Mouse (Mus musculus) yolk sac, embryonic 10.5 days (tissue): ENCODE measurements around the gene Dnajc12.
"Not testable (repeated sequence)": the region's sequence is repeated elsewhere in the genome, so short reads cannot be mapped to it uniquely, and the experiment has no call there.

ENCODE experiments used
- DNase-seq: peaks from one replicate; pipeline ENCODE4 v3.0.0-alpha.2; 2017; ENCODE audit warnings: low spot score

Gene Dnajc12

GRCm38 (mm10) chr10:63382372-63383279 is at the start of gene Dnajc12:
Gene Dnajc12, plus strand, starts transcription at chr10:63382443.
- peak; percentile 91 for DNase-seq

GRCm38 (mm10) chr10:63336901-63337300 is 45.3 kb upstream of the Dnajc12 start:
- peak; percentile 43 for DNase-seq

DNA sequence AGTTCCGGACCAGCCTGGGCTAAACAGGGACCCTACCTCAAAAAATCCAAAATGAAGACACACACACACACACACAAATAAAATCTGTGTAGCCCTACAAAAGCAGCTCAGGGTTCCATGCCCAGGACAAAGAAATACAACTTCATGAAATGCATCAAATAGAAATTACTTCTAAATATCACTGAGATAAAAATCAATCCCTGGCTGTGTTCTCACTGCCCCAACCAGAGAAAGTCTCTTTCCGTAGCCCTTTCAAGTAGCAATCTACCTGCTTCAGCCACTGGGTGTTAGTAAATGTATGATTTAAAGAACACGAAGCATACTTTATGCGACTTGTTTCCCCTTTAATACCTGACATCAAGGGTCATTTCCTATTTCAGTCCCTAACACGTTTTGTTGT is 44.9 kb upstream of the Dnajc12 start:
- DNase-seq: no peak

DNA sequence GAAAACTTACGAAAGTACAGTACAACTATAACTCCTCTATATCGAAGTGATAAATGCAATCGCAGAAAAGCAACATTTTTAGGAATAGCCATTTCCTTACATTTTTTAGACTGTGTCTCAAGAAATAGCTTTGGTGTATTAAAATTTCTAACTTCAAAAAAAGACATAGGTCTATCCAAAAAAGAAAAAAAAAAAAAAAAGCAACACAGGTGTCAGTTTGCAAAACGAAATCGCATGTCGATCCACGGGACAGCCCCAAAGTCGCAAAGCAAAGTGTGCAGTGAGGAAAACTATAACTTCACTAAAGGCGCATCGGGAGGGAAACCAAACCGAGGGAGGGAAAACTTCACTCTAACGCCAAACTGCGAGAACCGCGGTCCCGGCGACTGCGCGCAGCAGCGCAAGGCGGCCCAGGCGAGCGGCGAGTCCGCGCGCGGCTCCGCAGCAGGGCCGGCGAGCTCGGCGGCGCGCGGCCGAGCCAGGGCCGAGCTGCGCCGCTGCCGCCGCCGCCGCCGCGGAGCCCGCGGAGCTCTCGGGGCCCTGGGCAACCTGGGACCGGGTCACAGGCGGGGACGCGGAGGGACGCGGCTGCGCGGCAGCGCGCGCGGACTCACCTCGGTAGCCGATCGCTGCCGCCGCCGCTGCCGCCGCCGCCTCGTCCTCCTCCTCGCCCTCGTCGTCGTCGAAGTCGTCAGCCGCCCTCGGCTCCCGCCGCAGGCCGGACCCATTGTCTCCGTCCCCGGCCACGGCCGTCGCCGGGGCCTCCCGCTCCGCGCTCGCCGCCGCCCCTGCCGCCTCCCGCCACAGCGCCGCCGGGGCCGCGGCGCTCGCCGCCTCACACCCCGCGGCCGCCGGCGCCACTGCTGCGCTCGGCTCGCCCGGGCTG is 44.0 kb upstream of the Dnajc12 start:
- no peak for DNase-seq

- DNase-seq: peak; percentile 93
Observed at GRCm38 (mm10) chr10:63338914-63339643, 43.2 kb upstream of the Dnajc12 start.

DNA sequence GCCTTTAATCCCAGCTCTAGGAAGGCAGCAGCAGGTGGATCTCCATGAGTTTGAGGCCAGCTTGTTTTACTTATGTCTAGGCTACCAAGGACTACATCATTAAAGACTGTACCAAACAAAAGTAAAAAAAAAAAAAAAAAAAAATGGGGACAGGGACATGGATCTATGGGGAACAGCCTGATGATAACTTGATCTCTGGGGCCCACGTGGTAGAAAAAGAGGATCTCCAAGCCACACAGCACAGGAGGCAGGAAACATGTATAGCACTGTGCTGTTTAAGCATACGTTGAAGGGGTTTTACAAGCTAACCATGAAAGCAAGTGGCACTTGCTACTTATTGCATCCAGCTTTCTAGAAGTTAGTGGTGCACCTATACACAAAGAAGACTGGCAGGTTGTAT is 40.9 kb upstream of the Dnajc12 start:
- DNase-seq: no peak

DNA sequence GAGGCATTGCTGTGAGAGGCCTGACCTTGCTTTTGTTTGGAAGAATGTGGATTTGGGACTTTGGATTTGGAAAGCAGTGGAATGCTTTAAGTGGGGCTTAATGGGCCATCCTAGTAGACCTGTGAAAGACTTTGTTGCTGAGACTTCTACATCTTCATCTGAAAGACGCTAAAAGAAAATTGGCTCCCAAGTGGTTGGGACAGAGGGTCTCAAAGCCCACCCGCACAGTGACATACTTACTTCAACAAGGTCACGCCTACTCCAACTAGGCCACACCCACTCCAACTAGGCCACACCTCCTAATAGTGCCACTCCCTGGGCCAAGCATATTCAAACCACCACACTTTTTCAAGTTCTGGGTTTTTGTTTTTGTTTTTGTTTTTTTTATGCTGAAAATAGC is 37.5 kb upstream of the Dnajc12 start:
- DNase-seq: no peak

GRCm38 (mm10) chr10:63348291-63348690 is 34.0 kb upstream of the Dnajc12 start:
- DNase-seq: no peak

DNA sequence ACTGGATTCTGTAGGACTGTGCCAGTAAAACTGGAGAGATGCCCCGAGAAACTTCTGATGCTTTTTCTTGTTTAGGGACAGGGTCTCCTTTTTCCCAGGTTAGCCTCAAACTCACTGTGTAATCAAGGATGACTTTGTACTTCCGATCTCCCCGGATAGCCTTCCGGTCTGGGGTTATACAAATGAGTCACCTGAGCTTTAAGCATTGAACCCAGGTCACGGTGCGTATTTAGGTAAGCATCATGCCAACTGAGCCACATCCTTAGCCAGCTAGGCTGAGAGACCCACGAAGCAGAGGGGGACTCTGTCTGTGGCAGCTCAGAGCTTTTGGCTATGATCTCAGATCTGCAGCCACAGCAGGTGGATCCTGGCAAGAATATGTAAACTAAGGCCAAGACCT is 31.6 kb upstream of the Dnajc12 start:
- DNase-seq: no peak

- not testable (repeated sequence) for DNase-seq
Observed at GRCm38 (mm10) chr10:63351099-63351498, 31.1 kb upstream of the Dnajc12 start.

DNA sequence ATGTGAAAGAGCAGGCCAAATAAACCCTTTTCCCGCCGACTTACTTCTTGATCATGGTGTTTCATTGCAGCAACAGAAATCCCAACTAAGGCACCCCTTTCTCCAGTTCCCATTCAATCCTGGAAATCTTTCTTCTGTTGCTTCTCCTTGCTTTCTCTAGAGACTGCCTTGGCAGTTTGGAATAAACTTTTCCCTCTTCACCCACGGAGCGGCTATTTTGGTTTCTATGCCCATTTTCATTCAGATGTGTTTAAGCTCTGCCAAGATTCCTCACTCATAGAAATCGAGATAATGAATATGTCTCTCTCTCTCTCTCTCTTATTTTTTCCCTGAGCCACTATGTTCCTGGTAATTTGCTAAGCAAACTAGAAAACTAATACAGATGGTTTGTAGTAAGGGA is 30.1 kb upstream of the Dnajc12 start:
- no peak for DNase-seq

DNA sequence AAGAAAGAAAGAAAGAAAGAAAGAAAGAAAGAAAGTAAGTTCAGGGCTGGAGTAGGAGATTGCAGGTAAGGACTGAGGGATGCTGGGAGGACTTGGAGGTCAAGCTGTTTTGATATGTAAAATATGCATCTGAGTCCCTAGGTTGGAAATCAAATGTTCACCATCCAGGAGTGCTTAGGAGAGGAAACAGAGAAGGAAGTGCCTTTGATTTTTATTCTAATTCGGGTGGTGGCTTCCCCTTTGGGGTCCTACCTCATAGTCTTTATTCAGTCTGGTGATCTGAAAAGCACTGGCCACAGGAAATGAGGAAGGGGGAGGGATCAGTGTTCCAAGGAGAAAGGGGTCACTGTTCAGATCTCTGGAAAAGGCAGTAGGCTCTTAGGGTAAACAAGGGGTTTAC is 21.7 kb upstream of the Dnajc12 start:
- DNase-seq: no peak

DNA sequence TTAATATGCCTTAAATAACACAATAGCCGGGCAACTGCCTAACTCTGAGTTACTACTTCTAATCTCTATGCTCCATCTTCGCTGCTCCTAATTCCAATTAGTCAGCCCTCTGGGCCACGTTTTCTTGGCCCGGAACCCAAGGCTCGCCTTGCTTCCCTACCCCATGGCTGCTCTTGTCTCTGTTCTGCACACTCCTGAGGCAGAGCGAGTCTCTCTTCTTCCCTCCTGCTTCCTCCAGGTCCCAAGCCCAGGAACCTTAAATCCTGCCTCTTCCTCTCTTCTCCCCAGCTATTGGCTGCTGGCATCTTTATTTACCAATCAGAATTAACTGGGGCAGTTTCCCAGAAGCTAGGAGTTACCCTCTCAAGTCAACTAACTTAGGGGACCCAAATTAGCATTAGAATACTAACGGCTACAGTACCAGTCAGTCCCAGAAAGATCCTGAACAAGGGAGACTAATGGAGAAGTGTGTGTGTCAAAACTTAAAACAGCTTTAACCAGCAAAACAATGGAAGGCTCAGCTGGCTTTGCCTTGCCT is 16.3 kb upstream of the Dnajc12 start:
- DNase-seq: no peak

DNA sequence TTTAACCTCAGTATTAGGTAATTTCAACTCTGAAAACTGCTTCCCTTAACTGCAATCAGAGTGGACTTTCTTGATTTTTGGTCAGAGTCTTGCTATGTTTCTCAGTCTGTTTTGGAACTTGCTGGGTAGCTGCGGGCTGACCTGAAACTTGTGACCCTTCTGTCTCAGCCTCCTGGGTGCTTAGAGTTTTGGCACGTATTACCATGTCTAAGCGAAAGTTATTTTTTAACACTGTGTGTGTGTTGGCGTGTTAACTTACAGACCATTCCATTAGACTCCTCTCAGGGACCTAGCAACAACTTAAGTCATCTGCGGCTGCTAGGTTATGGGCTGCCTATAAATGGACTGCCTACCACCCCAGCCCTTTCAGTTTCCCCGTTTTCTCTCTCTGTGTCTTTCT is 14.9 kb upstream of the Dnajc12 start:
- DNase-seq: no peak

GRCm38 (mm10) chr10:63368041-63368440 is 14.2 kb upstream of the Dnajc12 start:
- DNase-seq: no peak

GRCm38 (mm10) chr10:63376303-63376702 is 5.9 kb upstream of the Dnajc12 start:
- DNase-seq: no peak

GRCm38 (mm10) chr10:63377468-63377867 is 4.8 kb upstream of the Dnajc12 start:
- DNase-seq: peak; percentile 35

GRCm38 (mm10) chr10:63378948-63379680 is 3.1 kb upstream of the Dnajc12 start:
- no peak for DNase-seq

GRCm38 (mm10) chr10:63381498-63382280 is 554 bp upstream of the Dnajc12 start, which contains the start of gene Sirt1:
Gene Sirt1, minus strand, starts transcription at chr10:63381704.
- DNase-seq: no peak

GRCm38 (mm10) chr10:63385897-63386296 is 3.7 kb downstream of the Dnajc12 start:
- not testable (repeated sequence) for DNase-seq
